8 mouse cellular contexts compared by ENCODE assay signal in the genomic region with DNA sequence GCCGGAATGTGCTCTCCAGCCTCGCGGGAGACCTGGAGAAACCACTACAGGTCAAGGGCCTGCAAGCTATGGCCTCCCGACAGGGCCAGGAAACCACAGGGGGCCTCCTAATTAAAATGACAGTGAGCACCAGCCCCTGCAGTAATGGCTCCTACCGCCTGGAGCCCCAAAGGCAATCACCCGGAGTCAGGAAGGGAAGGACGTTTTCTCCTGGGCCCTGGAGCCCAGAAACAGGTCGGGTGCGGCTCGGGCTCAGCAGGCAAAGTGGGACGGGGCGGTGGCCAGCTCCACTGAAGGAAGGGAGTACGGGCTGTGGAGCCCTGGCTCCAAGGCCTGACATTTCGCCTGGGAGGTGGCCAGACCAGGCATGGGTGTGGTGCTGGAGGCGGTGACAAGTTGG. TPM values are rescaled to one million over a fixed set of nuclear protein-coding genes. Genes with fewer than 3 reads are reported as not detected.
A peak's percentile ranks its signal among the peaks of the same experiment; 100 is the strongest.
DNase-seq lines count a peak whose midpoint lies in the region; ATAC-seq and TF ChIP-seq lines count a peak whose summit lies in the region.

No protein-coding gene starts in this region.

- H3K27me3 ChIP-seq in intestine, embryonic 14.5 days (replicated peaks; ENCODE audit: control insufficient read depth, insufficient read depth, low read length) = no peaks in the 10 kb centered on the region
- H3K27me3 ChIP-seq in lung, embryonic 16.5 days (ENCODE audit: control insufficient read depth, insufficient read depth, low read depth, low read length) = no peaks in the 10 kb centered on the region

- peak; percentile 53 for DNase-seq in lung, adult 2 months
- DNase-seq in lung, postnatal 25 days (ENCODE audit: low spot score) = no peak
- DNase-seq in intestine, embryonic 14.5 days (ENCODE audit: low spot score) = no peak
- DNase-seq in right cerebral cortex, postnatal 10 days (ENCODE audit: low spot score in 2 of 2) = no peak
- no peak for DNase-seq in layer of hippocampus, postnatal 14 days (ENCODE audit: low spot score in 2 of 2)
- DNase-seq in spleen, postnatal 4 days (ENCODE audit: low spot score in 2 of 2) = no peak

- H3K9me3 ChIP-seq in intestine, embryonic 14.5 days (ENCODE audit: control insufficient read depth, low read length) = no peaks in the 10 kb centered on the region
- no peaks in the 10 kb centered on the region for H3K9me3 ChIP-seq in lung, embryonic 16.5 days (ENCODE audit: control insufficient read depth, low read length)

- TF ChIP-seq POLR2A in lung, adult 2 months (IDR thresholded peaks at IDR 0.05; ENCODE audit: borderline replicate concordance, extremely low read depth, low read depth, low read length) = no peak
- no peak for TF ChIP-seq POLR2A in embryonic fibroblast, embryonic 13.5 days (IDR thresholded peaks at IDR 0.05; ENCODE audit: low read depth, low read length)

- H3K9ac ChIP-seq in intestine, embryonic 14.5 days (ENCODE audit: low read length) = no peak overlapping the region
- peak overlapping the region; percentile 13; the same call in 1 of the 2 replicates for H3K9ac ChIP-seq in lung, embryonic 16.5 days (ENCODE audit: low read length)

- H3K27ac ChIP-seq in embryonic fibroblast, embryonic 13.5 days (ENCODE audit: insufficient read depth, low read length) = peak overlapping the region; percentile 20
- 0 out of 2 replicates have a peak overlapping the region, but pooled peaks have one; percentile 16 for H3K27ac ChIP-seq in intestine, embryonic 14.5 days (ENCODE audit: low read depth)
- H3K27ac ChIP-seq in lung, embryonic 16.5 days (ENCODE audit: low read length) = peak overlapping the region; percentile 23; the same call in 1 of the 2 replicates

- TF ChIP-seq CTCF in lung, adult 2 months (IDR thresholded peaks at IDR 0.05; ENCODE audit: insufficient read depth, low read length) = no peak
- no peak for TF ChIP-seq CTCF in embryonic fibroblast, embryonic 13.5 days (IDR thresholded peaks at IDR 0.05; ENCODE audit: borderline replicate concordance, insufficient read depth, low read length)

- no peak overlapping the region for H3K4me3 ChIP-seq in lung, adult 2 months (replicated peaks; ENCODE audit: extremely low read depth, low read depth, low read length)
- H3K4me3 ChIP-seq in embryonic fibroblast, embryonic 13.5 days (ENCODE audit: insufficient read depth, low read length) = no peak overlapping the region
- no peak overlapping the region for H3K4me3 ChIP-seq in intestine, embryonic 14.5 days (ENCODE audit: low read depth, low read length)
- H3K4me3 ChIP-seq in lung, embryonic 16.5 days (ENCODE audit: low read length) = no peak overlapping the region

- no peak overlapping the region for H3K4me2 ChIP-seq in intestine, embryonic 14.5 days (ENCODE audit: low read length)
- no peak overlapping the region for H3K4me2 ChIP-seq in lung, embryonic 16.5 days (ENCODE audit: low read depth, low read length)

- 0 out of 2 replicates have a peak, but pooled peaks cover 2% of the 10 kb centered on the region for H3K4me1 ChIP-seq in lung, adult 2 months (ENCODE audit: control insufficient read depth, insufficient read depth, low read length)
- H3K4me1 ChIP-seq in embryonic fibroblast, embryonic 13.5 days (ENCODE audit: control insufficient read depth, insufficient read depth, low read length) = 0 out of 2 replicates have a peak, but pooled peaks cover 3% of the 10 kb centered on the region
- H3K4me1 ChIP-seq in intestine, embryonic 14.5 days (replicated peaks; ENCODE audit: control insufficient read depth, insufficient read depth, low read length) = peaks cover 18% of the 10 kb centered on the region
- H3K4me1 ChIP-seq in lung, embryonic 16.5 days (replicated peaks; ENCODE audit: control insufficient read depth, insufficient read depth, low read length) = peaks cover 15% of the 10 kb centered on the region

- WGBS in lung, adult 2 months = 42% methylated on average over 15 of the region's 15 CpGs
- WGBS in intestine, embryonic 14.5 days = 35% methylated on average over 15 of the region's 15 CpGs
- WGBS in lung, embryonic 16.5 days = 32% methylated on average over 15 of the region's 15 CpGs

- 0 out of 2 replicates have a peak, but pooled peaks cover 3% of the 10 kb centered on the region for H3K36me3 ChIP-seq in intestine, embryonic 14.5 days (ENCODE audit: control insufficient read depth, insufficient read depth, low read length)
- H3K36me3 ChIP-seq in lung, embryonic 16.5 days (ENCODE audit: control insufficient read depth, insufficient read depth, low read length) = no peaks in the 10 kb centered on the region

- ATAC-seq in intestine, embryonic 14.5 days (replicated peaks; ENCODE audit: low FRiP score, low TSS enrichment, low read depth) = no peak
- no peak for ATAC-seq in lung, embryonic 16.5 days (ENCODE audit: low read depth)

RNA-seq across cellular contexts. Expression of gene Myrf, which starts 26.5 kb away (rescaled TPM):
- polyA plus RNA-seq in lung, adult 2 months (2012; rRNA removed) = 54.8 and 62.8 TPM in 2 replicates
- polyA plus RNA-seq in embryonic fibroblast, embryonic 13.5 days (2011; ENCODE audit: insufficient read length, low read depth, missing spikeins) = 2.1 and 2.5 TPM in 2 replicates
- polyA plus RNA-seq in intestine, embryonic 14.5 days (2014; fragmentation: Nextera tagmentation; extraction: Ambion mirVana) = 26.0 and 26.3 TPM in 2 replicates
- 5.0 and 6.0 TPM in 2 replicates for polyA plus RNA-seq in lung, embryonic 16.5 days (2015; fragmentation: Nextera tagmentation; extraction: Ambion mirVana)
- 10 to 100 TPM; 29.6 to 31.2 TPM for total RNA-seq in layer of hippocampus, postnatal 14 days (2021)

RNA-seq across cellular contexts. Expression of gene Dagla, which starts 37.6 kb away (rescaled TPM):
- 15.3 TPM in 2 replicates for polyA plus RNA-seq in lung, adult 2 months (2012; rRNA removed)
- 5.8 and 7.6 TPM in 2 replicates for polyA plus RNA-seq in embryonic fibroblast, embryonic 13.5 days (2011; ENCODE audit: insufficient read length, low read depth, missing spikeins)
- 4.2 and 4.7 TPM in 2 replicates for polyA plus RNA-seq in intestine, embryonic 14.5 days (2014; fragmentation: Nextera tagmentation; extraction: Ambion mirVana)
- 3.0 and 3.2 TPM in 2 replicates for polyA plus RNA-seq in lung, embryonic 16.5 days (2015; fragmentation: Nextera tagmentation; extraction: Ambion mirVana)
- total RNA-seq in layer of hippocampus, postnatal 14 days (2021) = 100 to 1,000 TPM; 131 to 134 TPM
